ENCODE assay signal across 9 mouse cellular contexts in the genomic region with DNA sequence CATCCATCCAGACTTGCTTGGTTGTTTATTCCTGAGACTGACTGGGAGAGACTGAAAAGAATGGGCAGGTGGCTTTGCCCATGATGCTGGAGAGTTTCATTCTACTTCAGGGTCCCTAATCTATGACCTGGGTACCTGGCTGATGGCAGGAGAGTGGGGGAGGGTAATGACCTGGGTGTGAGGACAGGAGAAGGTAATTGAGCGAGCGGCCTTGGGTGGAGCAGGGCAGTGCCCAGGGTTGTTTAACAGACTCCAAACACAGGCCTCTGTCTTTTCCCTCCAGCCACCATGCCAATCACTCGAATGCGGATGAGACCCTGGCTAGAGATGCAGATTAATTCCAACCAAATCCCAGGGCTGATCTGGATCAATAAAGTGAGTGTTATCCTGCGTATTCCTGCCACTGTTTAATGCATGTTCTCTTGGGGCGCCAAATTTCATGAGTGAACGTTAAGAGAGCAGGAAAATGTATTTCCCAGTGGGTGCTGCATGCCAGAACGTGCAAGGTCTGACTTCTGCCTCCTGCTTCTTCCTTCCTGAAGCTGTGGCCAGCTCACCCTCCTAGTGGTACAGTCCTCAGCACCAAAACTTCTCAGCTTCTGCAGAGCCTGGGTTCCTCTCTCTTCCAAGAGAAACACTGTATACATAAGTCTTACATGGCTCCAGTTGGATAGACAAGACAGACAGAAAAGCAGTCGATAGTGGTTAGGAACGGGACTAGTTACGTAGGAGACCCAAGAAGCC. TPM values are rescaled to one million over a fixed set of nuclear protein-coding genes. Genes with fewer than 3 reads are reported as not detected.
DNase-seq lines count a peak whose midpoint lies in the region; ATAC-seq and TF ChIP-seq lines count a peak whose summit lies in the region.
"Had no signal": no experiment of that assay in that cellular context is flagged by ENCODE, and none has a peak within 500 bp of the region (broad histone marks: within the 10 kb centered on the region; RNA-seq: fewer than 3 reads in every experiment).

No protein-coding gene starts in this region.

- no peak overlapping the region for H3K27ac ChIP-seq in left cerebral cortex, adult 2 months
- H3K27ac ChIP-seq in embryonic facial prominence, embryonic 12.5 days, result no peak overlapping the region
- H3K27ac ChIP-seq in hindbrain, postnatal 0 days, result no peak overlapping the region
- no peak overlapping the region for H3K27ac ChIP-seq in midbrain, postnatal 0 days (ENCODE audit: low read depth, low read length)

- peak overlapping the region; percentile 63 for H3K4me3 ChIP-seq in left cerebral cortex, adult 2 months
- peak overlapping the region; percentile 65 for H3K4me3 ChIP-seq in embryonic facial prominence, embryonic 12.5 days
- H3K4me3 ChIP-seq in hindbrain, postnatal 0 days (ENCODE audit: low read length), result 0 out of 2 replicates have a peak overlapping the region, but pooled peaks have one; percentile 70
- peak overlapping the region; percentile 67; the same call in 1 of the 2 replicates for H3K4me3 ChIP-seq in midbrain, postnatal 0 days (ENCODE audit: low read depth, low read length)

- H3K27me3 ChIP-seq in embryonic facial prominence, embryonic 12.5 days, result no peaks in the 10 kb centered on the region
- H3K27me3 ChIP-seq in hindbrain, postnatal 0 days (ENCODE audit: insufficient read depth, low read length), result no peaks in the 10 kb centered on the region
- 0 out of 2 replicates have a peak, but pooled peaks cover 6% of the 10 kb centered on the region for H3K27me3 ChIP-seq in midbrain, postnatal 0 days (ENCODE audit: insufficient read depth, low read length)

- H3K4me1 ChIP-seq in embryonic facial prominence, embryonic 12.5 days, result peaks cover 14% of the 10 kb centered on the region
- no peaks in the 10 kb centered on the region for H3K4me1 ChIP-seq in hindbrain, postnatal 0 days (ENCODE audit: insufficient read depth, low read length)
- peaks cover 5% of the 10 kb centered on the region; the same call in 1 of the 2 replicates for H3K4me1 ChIP-seq in midbrain, postnatal 0 days (ENCODE audit: insufficient read depth, low read length)

- no peak for TF ChIP-seq CTCF in left cerebral cortex, adult 2 months (IDR thresholded peaks at IDR 0.05)
- TF ChIP-seq CTCF in hindbrain, postnatal 0 days (IDR thresholded peaks at IDR 0.05; ENCODE audit: low read depth), result no peak
- no peak for TF ChIP-seq CTCF in midbrain, postnatal 0 days (IDR thresholded peaks at IDR 0.05)

- no peaks in the 10 kb centered on the region for H3K9me3 ChIP-seq in embryonic facial prominence, embryonic 12.5 days
- H3K9me3 ChIP-seq in hindbrain, postnatal 0 days (ENCODE audit: low read length), result no peaks in the 10 kb centered on the region
- no peaks in the 10 kb centered on the region for H3K9me3 ChIP-seq in midbrain, postnatal 0 days (ENCODE audit: low read length)

- intact Hi-C loops in left cerebral cortex, adult 2 months (cut with DNase I), result no loop called here
- intact Hi-C loops in left cerebral cortex, postnatal 36 days (cut with DNase I), result no loop called here
- intact Hi-C loops in left cerebral cortex, postnatal 10 days (cut with DNase I), result no loop called here

- 82% methylated on average over 11 of the region's 11 CpGs for WGBS in embryonic facial prominence, embryonic 12.5 days
- WGBS in hindbrain, postnatal 0 days, result 81% methylated on average over 11 of the region's 11 CpGs
- 86% methylated on average over 11 of the region's 11 CpGs for WGBS in midbrain, postnatal 0 days

- ATAC-seq in embryonic facial prominence, embryonic 12.5 days (ENCODE audit: insufficient number of reproducible peaks, insufficient read depth, low FRiP score, low TSS enrichment), result no peak
- no peak for ATAC-seq in hindbrain, postnatal 0 days
- no peak for ATAC-seq in midbrain, postnatal 0 days (ENCODE audit: low FRiP score)

- no peak overlapping the region for H3K9ac ChIP-seq in embryonic facial prominence, embryonic 12.5 days
- no peak overlapping the region for H3K9ac ChIP-seq in hindbrain, postnatal 0 days (replicated peaks; ENCODE audit: low read length)
- H3K9ac ChIP-seq in midbrain, postnatal 0 days (replicated peaks; ENCODE audit: low read length, poor library complexity, severe bottlenecking), result no peak overlapping the region

- no peak for DNase-seq in left cerebral cortex, adult 2 months (ENCODE audit: extremely low spot score in 1 of 2, low spot score in 2 of 2)
- no peak for DNase-seq in left cerebral cortex, postnatal 36 days (ENCODE audit: low spot score in 2 of 2)
- DNase-seq in hindbrain, postnatal 0 days (ENCODE audit: low spot score), result no peak
- no peak for DNase-seq in midbrain, postnatal 0 days (ENCODE audit: low spot score)
- DNase-seq in layer of hippocampus, postnatal 36 days, result no peak
- DNase-seq in adipocyte (ENCODE audit: low spot score), result no peak
- no peak for DNase-seq in left cerebral cortex, postnatal 10 days (ENCODE audit: extremely low spot score in 1 of 2, low spot score in 2 of 2)

- peak overlapping the region; percentile 79 for H3K4me2 ChIP-seq in embryonic facial prominence, embryonic 12.5 days (replicated peaks)
- H3K4me2 ChIP-seq in hindbrain, postnatal 0 days (ENCODE audit: low read depth, low read length), result peak overlapping the region; percentile 94; the same call in 1 of the 2 replicates
- peak overlapping the region; percentile 92 for H3K4me2 ChIP-seq in midbrain, postnatal 0 days (ENCODE audit: low read depth, low read length, poor library complexity, severe bottlenecking)

- H3K36me3 ChIP-seq in embryonic facial prominence, embryonic 12.5 days, result peaks cover 6% of the 10 kb centered on the region; the same call in 1 of the 2 replicates
- H3K36me3 ChIP-seq in hindbrain, postnatal 0 days (ENCODE audit: insufficient read depth, low read length), result no peaks in the 10 kb centered on the region
- H3K36me3 ChIP-seq in midbrain, postnatal 0 days (ENCODE audit: insufficient read depth, low read length), result no peaks in the 10 kb centered on the region

RNA-seq across cellular contexts. Expression of gene Irf1, which starts 1.4 kb away (rescaled TPM):
- total RNA-seq in left cerebral cortex, adult 2 months (2021), result 1 to 10 TPM; 6.6 to 8.2 TPM
- 1 to 10 TPM; 6.5 to 6.6 TPM for total RNA-seq in left cerebral cortex, postnatal 36 days (2021)
- polyA plus RNA-seq in embryonic facial prominence, embryonic 12.5 days (2016; fragmentation: Nextera tagmentation; extraction: Ambion mirVana), result 7.9 and 10.2 TPM in 2 replicates
- 3.3 and 8.5 TPM in 2 replicates for total RNA-seq in hindbrain, postnatal 0 days (2014; rRNA removed)
- 3.7 and 4.4 TPM in 2 replicates for polyA plus RNA-seq in hindbrain, postnatal 0 days (2015; fragmentation: Nextera tagmentation; extraction: Ambion mirVana)
- 0.93 and 3.2 TPM in 2 replicates for total RNA-seq in midbrain, postnatal 0 days (2014; rRNA removed)
- 3.2 and 4.0 TPM in 2 replicates for polyA plus RNA-seq in midbrain, postnatal 0 days (2015; fragmentation: Nextera tagmentation; extraction: Ambion mirVana)
- total RNA-seq in layer of hippocampus, postnatal 36 days (2021), result 1 to 10 TPM; 7.4 to 7.5 TPM
- total RNA-seq in left cerebral cortex, postnatal 10 days (2021), result 1 to 10 TPM; 2.3 to 3.3 TPM

RNA-seq across cellular contexts. Expression of gene Gm17334, which starts 1.8 kb away (rescaled TPM):
- 1 to 10 TPM in 1 of 2 experiments, under 1 TPM in 1; 0.52 to 1.1 TPM for total RNA-seq in left cerebral cortex, adult 2 months (2021)
- total RNA-seq in left cerebral cortex, postnatal 36 days (2021), result 1 to 10 TPM in 1 of 2 experiments, under 1 TPM in 1; 0.96 to 1.2 TPM
- not detected in 2 replicates for polyA plus RNA-seq in embryonic facial prominence, embryonic 12.5 days (2016; fragmentation: Nextera tagmentation; extraction: Ambion mirVana)
- not detected in 2 replicates for total RNA-seq in hindbrain, postnatal 0 days (2014; rRNA removed)
- polyA plus RNA-seq in hindbrain, postnatal 0 days (2015; fragmentation: Nextera tagmentation; extraction: Ambion mirVana), result not detected in 2 replicates
- 0.57 TPM in 1 of 2 replicates, not detected in the other for total RNA-seq in midbrain, postnatal 0 days (2014; rRNA removed)
- not detected in 2 replicates for polyA plus RNA-seq in midbrain, postnatal 0 days (2015; fragmentation: Nextera tagmentation; extraction: Ambion mirVana)
- 1 to 10 TPM; 1.0 TPM for total RNA-seq in layer of hippocampus, postnatal 36 days (2021)
- total RNA-seq in left cerebral cortex, postnatal 10 days (2021), result under 1 TPM in 1 of 2 experiments, not detected in 1; 0.41 TPM

RNA-seq across cellular contexts. Expression of gene Il5, which starts 50.6 kb away (rescaled TPM):
- not detected for total RNA-seq in left cerebral cortex, adult 2 months (2021)
- not detected for total RNA-seq in left cerebral cortex, postnatal 36 days (2021)
- polyA plus RNA-seq in embryonic facial prominence, embryonic 12.5 days (2016; fragmentation: Nextera tagmentation; extraction: Ambion mirVana), result not detected in 2 replicates
- 0.11 TPM in 1 of 2 replicates, not detected in the other for total RNA-seq in hindbrain, postnatal 0 days (2014; rRNA removed)
- 0.15 TPM in 1 of 2 replicates, not detected in the other for polyA plus RNA-seq in hindbrain, postnatal 0 days (2015; fragmentation: Nextera tagmentation; extraction: Ambion mirVana)
- total RNA-seq in midbrain, postnatal 0 days (2014; rRNA removed), result not detected in 2 replicates
- polyA plus RNA-seq in midbrain, postnatal 0 days (2015; fragmentation: Nextera tagmentation; extraction: Ambion mirVana), result 0.15 and 0.30 TPM in 2 replicates
- total RNA-seq in layer of hippocampus, postnatal 36 days (2021), result not detected
- under 1 TPM in 1 of 2 experiments, not detected in 1; 0.30 TPM for total RNA-seq in left cerebral cortex, postnatal 10 days (2021)
- total RNA-seq: gastrocnemius, postnatal 4 days had no signal
